Mouse (Mus musculus) embryonic facial prominence, embryonic 13.5 days (tissue): ENCODE results near the gene Gpr146. TPM values are rescaled to one million over a fixed set of nuclear protein-coding genes. Genes with fewer than 3 reads are reported as not detected.

Experiments used
- ATAC-seq: fragments of 200-750 bp; cut with Nextera tagmentation; 2 replicates; pipeline ENCODE4 v1.8.0; 2017; ENCODE audit warnings: low read depth; ENCODE audit not compliant: insufficient number of reproducible peaks, insufficient read depth, low FRiP score, low TSS enrichment
- H3K27ac ChIP-seq: fragments of 300-500 bp; sonication (generic); 2 replicates; pipeline ENCODE4 v1.5.1; 2015; ENCODE audit warnings: moderate library complexity, mild to moderate bottlenecking, inconsistent platforms
- H3K27me3 ChIP-seq: fragments of 300-500 bp; sonication (generic); 2 replicates; pipeline ENCODE4 v1.6.1; 2015; ENCODE audit warnings: mild to moderate bottlenecking, inconsistent platforms
- H3K36me3 ChIP-seq: fragments of 300-500 bp; sonication (generic); 2 replicates; pipeline ENCODE4 v1.6.1; 2015; ENCODE audit warnings: mild to moderate bottlenecking, inconsistent platforms
- H3K4me1 ChIP-seq: fragments of 300-500 bp; sonication (generic); 2 replicates; pipeline ENCODE4 v1.6.1; 2015; ENCODE audit warnings: inconsistent platforms
- H3K4me2 ChIP-seq: fragments of 300-500 bp; sonication (generic); 2 replicates; pipeline ENCODE4 v1.6.1; 2015; ENCODE audit warnings: moderate library complexity, mild to moderate bottlenecking, inconsistent platforms
- H3K4me3 ChIP-seq: fragments of 300-500 bp; sonication (generic); 2 replicates; pipeline ENCODE4 v1.5.1; 2015; ENCODE audit warnings: mild to moderate bottlenecking, inconsistent platforms
- H3K9ac ChIP-seq: fragments of 300-500 bp; sonication (generic); 2 replicates; pipeline ENCODE4 v1.6.1; 2015; ENCODE audit warnings: mild to moderate bottlenecking, inconsistent platforms
- H3K9me3 ChIP-seq: fragments of 300-500 bp; sonication (generic); 2 replicates; pipeline ENCODE4 v1.6.1; 2016; ENCODE audit warnings: inconsistent platforms
- WGBS: fragments of 180-500 bp; shearing (Covaris S2); methylation state at CpG from one replicate; pipeline ENCODE4 v1.1.7; 2015; ENCODE audit warnings: mixed read lengths; 5-methylcytosine and 5-hydroxymethylcytosine counted together
- polyA plus RNA-seq: library from polyadenylated mRNA; unstranded; fragments of >200 nt; fragmentation: Nextera tagmentation; extraction: Ambion mirVana; gene quantifications from 2 replicates; pipeline ENCODE4 v1.2.1, GENCODE M21; 2015

Gene Gpr146
- polyA plus RNA-seq, 1 experiment from 2014 or later = 2.5 TPM

GRCm38 (mm10) chr5:139371631-139372401, 5.7 kb upstream of the Gpr146 start:
- Histone ChIP-seq H3K9ac (peak overlapping the region; percentile 96), H3K36me3 (no peaks in the 10 kb centered on the region), H3K4me1 (peaks cover 29% of the 10 kb centered on the region), H3K4me3 (peak overlapping the region; percentile 77), H3K27me3 (no peaks in the 10 kb centered on the region), H3K9me3 (no peaks in the 10 kb centered on the region), H3K27ac (peak overlapping the region; percentile 87), H3K4me2 (peak overlapping the region; percentile 83)
- WGBS = 1% methylated on average over 39 of the region's 39 CpGs
- peak; percentile 88 for ATAC-seq

GRCm38 (mm10) chr5:139373126-139373525, 4.4 kb upstream of the Gpr146 start:
- Histone ChIP-seq H3K4me1 (peaks cover 42% of the 10 kb centered on the region), H3K27me3 (no peaks in the 10 kb centered on the region), H3K9ac (no peak overlapping the region), H3K36me3 (no peaks in the 10 kb centered on the region), H3K4me2 (no peak overlapping the region), H3K27ac (no peak overlapping the region), H3K9me3 (no peaks in the 10 kb centered on the region), H3K4me3 (no peak overlapping the region)
- ATAC-seq = no peak
- 82% methylated on average over 3 of the region's 3 CpGs for WGBS

GRCm38 (mm10) chr5:139373889-139374444, 3.5 kb upstream of the Gpr146 start:
- H3K9me3 ChIP-seq = no peaks in the 10 kb centered on the region
- peaks cover 49% of the 10 kb centered on the region for H3K4me1 ChIP-seq
- H3K27ac ChIP-seq = no peak overlapping the region
- no peak overlapping the region for H3K4me3 ChIP-seq
- 79% methylated on average over 6 of the region's 6 CpGs for WGBS
- no peaks in the 10 kb centered on the region for H3K36me3 ChIP-seq
- no peak overlapping the region for H3K4me2 ChIP-seq
- no peak for ATAC-seq
- no peak overlapping the region for H3K9ac ChIP-seq
- H3K27me3 ChIP-seq = no peaks in the 10 kb centered on the region

GRCm38 (mm10) chr5:139374841-139375240, 2.7 kb upstream of the Gpr146 start:
- H3K4me2 ChIP-seq = no peak overlapping the region
- no peak overlapping the region for H3K9ac ChIP-seq
- no peaks in the 10 kb centered on the region for H3K36me3 ChIP-seq
- H3K27ac ChIP-seq = no peak overlapping the region
- peaks cover 56% of the 10 kb centered on the region for H3K4me1 ChIP-seq
- no peak overlapping the region for H3K4me3 ChIP-seq
- no peaks in the 10 kb centered on the region for H3K9me3 ChIP-seq
- no peaks in the 10 kb centered on the region for H3K27me3 ChIP-seq
- ATAC-seq = no peak
- 71% methylated on average over 2 of the region's 2 CpGs for WGBS

GRCm38 (mm10) chr5:139378271-139378556, 717 bp downstream of the Gpr146 start:
- H3K27me3 ChIP-seq = no peaks in the 10 kb centered on the region
- 84% methylated on average over 7 of the region's 7 CpGs for WGBS
- H3K9me3 ChIP-seq = no peaks in the 10 kb centered on the region
- no peaks in the 10 kb centered on the region for H3K36me3 ChIP-seq
- peak overlapping the region; percentile 66 for H3K27ac ChIP-seq
- H3K4me2 ChIP-seq = no peak overlapping the region
- no peak for ATAC-seq
- peaks cover 47% of the 10 kb centered on the region for H3K4me1 ChIP-seq
- no peak overlapping the region for H3K9ac ChIP-seq
- no peak overlapping the region for H3K4me3 ChIP-seq

- 50% methylated on average over 21 of the region's 21 CpGs for WGBS
- no peak for ATAC-seq
- Histone ChIP-seq H3K27me3 (no peaks in the 10 kb centered on the region), H3K4me3 (0 out of 2 replicates have a peak overlapping the region, but pooled peaks have one; percentile 2), H3K4me1 (peaks cover 47% of the 10 kb centered on the region), H3K9me3 (no peaks in the 10 kb centered on the region), H3K4me2 (peak overlapping the region; percentile 90; the same call in 1 of the 2 replicates), H3K9ac (no peak overlapping the region), H3K36me3 (no peaks in the 10 kb centered on the region), H3K27ac (peak overlapping the region; percentile 66)
Measured at GRCm38 (mm10) chr5:139378986-139379629, 1.6 kb downstream of the Gpr146 start.

- Histone ChIP-seq H3K4me2 (peak overlapping the region; percentile 90), H3K36me3 (no peaks in the 10 kb centered on the region), H3K4me3 (peak overlapping the region; percentile 64), H3K9me3 (no peaks in the 10 kb centered on the region), H3K27me3 (no peaks in the 10 kb centered on the region), H3K4me1 (peaks cover 51% of the 10 kb centered on the region), H3K9ac (peak overlapping the region; percentile 77), H3K27ac (peak overlapping the region; percentile 2; the same call in 1 of the 2 replicates)
- ATAC-seq = 0 out of 2 replicates have a peak, but pooled peaks have one; percentile 40
- 28% methylated on average over 8 of the region's 8 CpGs for WGBS
Measured at GRCm38 (mm10) chr5:139379771-139380384, 2.4 kb downstream of the Gpr146 start.

- Histone ChIP-seq H3K27ac (0 out of 2 replicates have a peak overlapping the region, but pooled peaks have one; percentile 2), H3K4me1 (peaks cover 51% of the 10 kb centered on the region), H3K9ac (peak overlapping the region; percentile 77)
Measured at GRCm38 (mm10) chr5:139380385-139381248, 3.1 kb downstream of the Gpr146 start.

GRCm38 (mm10) chr5:139381586-139382513, 4.4 kb downstream of the Gpr146 start:
- Histone ChIP-seq H3K9ac (peak overlapping the region; percentile 22), H3K27ac (0 out of 2 replicates have a peak overlapping the region, but pooled peaks have one; percentile 53), H3K4me2 (no peak overlapping the region), H3K4me1 (peaks cover 49% of the 10 kb centered on the region), H3K9me3 (no peaks in the 10 kb centered on the region), H3K36me3 (no peaks in the 10 kb centered on the region), H3K27me3 (no peaks in the 10 kb centered on the region), H3K4me3 (no peak overlapping the region)
- ATAC-seq = no peak
- 77% methylated on average over 18 of the region's 18 CpGs for WGBS

More at GRCm38 (mm10) chr5:139380385-139381248, 3.1 kb downstream of the Gpr146 start:
- peak; percentile 74; the same call in 1 of the 2 replicates for ATAC-seq
- Histone ChIP-seq H3K9me3 (no peaks in the 10 kb centered on the region), H3K4me3 (peak overlapping the region; percentile 64), H3K4me2 (peak overlapping the region; percentile 90), H3K27me3 (no peaks in the 10 kb centered on the region), H3K36me3 (no peaks in the 10 kb centered on the region)
- WGBS = under 1% methylated on average over 73 of the region's 73 CpGs

- no peaks in the 10 kb centered on the region for H3K27me3 ChIP-seq
- no peak overlapping the region for H3K4me3 ChIP-seq
- no peak overlapping the region; the same call in 1 of the 2 replicates for H3K9ac ChIP-seq
- no peaks in the 10 kb centered on the region for H3K9me3 ChIP-seq
- 79% methylated on average over 8 of the region's 8 CpGs for WGBS
- no peaks in the 10 kb centered on the region for H3K36me3 ChIP-seq
- H3K4me2 ChIP-seq = no peak overlapping the region; the same call in 1 of the 2 replicates
- ATAC-seq = no peak
- peaks cover 43% of the 10 kb centered on the region for H3K4me1 ChIP-seq
- 0 out of 2 replicates have a peak overlapping the region, but pooled peaks have one; percentile 53 for H3K27ac ChIP-seq
Measured at GRCm38 (mm10) chr5:139382760-139383159, 5.3 kb downstream of the Gpr146 start.
